7 mouse cellular contexts compared by ENCODE assay signal in genomic region chr10:69306205-69306604, GRCm38 (mm10). TPM values are rescaled to one million over a fixed set of nuclear protein-coding genes. Genes with fewer than 3 reads are reported as not detected.
DNase-seq lines count a peak whose midpoint lies in the region; TF ChIP-seq lines count a peak whose summit lies in the region.

No protein-coding gene starts in this region.

- DNase-seq in layer of hippocampus, postnatal 10 days (ENCODE audit: low spot score in 2 of 2) = peak; percentile 34 to 44
- DNase-seq in layer of hippocampus, adult 9-10 months (ENCODE audit: low spot score) = no peak
- DNase-seq in MN1 (ENCODE audit: low spot score) = peak; percentile 21
- DNase-seq in brain, embryonic 14.5 days (ENCODE audit: low read depth) = no peak
- peak; percentile 60 for DNase-seq in kidney, adult 9 months
- peak; percentile 31 for DNase-seq in lung, postnatal 25 days (ENCODE audit: low spot score)
- peak; percentile 24 for DNase-seq in thymus, postnatal 25 days

- TF ChIP-seq POLR2A in brain, embryonic 14.5 days (IDR thresholded peaks at IDR 0.05; ENCODE audit: borderline replicate concordance, extremely low read depth, insufficient read depth, insufficient read length, poor library complexity, severe bottlenecking) = no peak

- peak; percentile 59 for TF ChIP-seq CTCF in brain, embryonic 14.5 days (IDR thresholded peaks at IDR 0.05; ENCODE audit: borderline replicate concordance, extremely low read depth, insufficient read depth, insufficient read length)

RNA-seq across cellular contexts. Expression of gene Cdk1, which starts 46.5 kb away (rescaled TPM):
- 10 to 100 TPM in 1 of 2 experiments, 1 to 10 TPM in 1; 6.4 to 12.1 TPM for total RNA-seq in layer of hippocampus, postnatal 10 days (2021)
- 94.3 and 204 TPM in 2 replicates for polyA plus RNA-seq in brain, embryonic 14.5 days (2012; rRNA removed)

Comparison
In these comparisons a context has a peak if more than half of its experiments do, and no peak if none do; other contexts are left out.
1. DNase-seq: peak in layer of hippocampus, postnatal 10 days (2 of 2), MN1 (single experiment), kidney, adult 9 months (single experiment), lung, postnatal 25 days (single experiment) and thymus, postnatal 25 days (single experiment); none in layer of hippocampus, adult 9-10 months (single experiment) and brain, embryonic 14.5 days (single experiment).